Mouse (Mus musculus) heart, embryonic 15.5 days (tissue): ENCODE results near the gene H2-Q1. TPM values are rescaled to one million over a fixed set of nuclear protein-coding genes. Genes with fewer than 3 reads are reported as not detected.
"Not testable (repeated sequence)": the region's sequence is repeated elsewhere in the genome, so short reads cannot be mapped to it uniquely, and the experiment has no call there.

Experiments used
- ATAC-seq: fragments of 200-750 bp; cut with Nextera tagmentation; replicated peaks from 2 replicates; pipeline ENCODE4 v1.8.0; 2017; ENCODE audit warnings: low read depth, moderate TSS enrichment; ENCODE audit not compliant: insufficient number of reproducible peaks, insufficient read depth, low FRiP score
- H3K27ac ChIP-seq: fragments of 300-500 bp; sonication (generic); 2 replicates; pipeline ENCODE4 v1.5.1; 2015; ENCODE audit warnings: mild to moderate bottlenecking, inconsistent platforms
- H3K27me3 ChIP-seq: fragments of 300-500 bp; sonication (generic); 2 replicates; pipeline ENCODE4 v1.6.1; 2015; ENCODE audit warnings: inconsistent platforms
- H3K36me3 ChIP-seq: fragments of 300-500 bp; sonication (generic); 2 replicates; pipeline ENCODE4 v1.6.1; 2015; ENCODE audit warnings: mild to moderate bottlenecking, inconsistent platforms
- H3K4me1 ChIP-seq: fragments of 300-500 bp; sonication (generic); replicated peaks from 2 replicates; pipeline ENCODE4 v1.6.1; 2015; ENCODE audit warnings: inconsistent platforms
- H3K4me2 ChIP-seq: fragments of 300-500 bp; sonication (generic); 2 replicates; pipeline ENCODE4 v1.6.1; 2015; ENCODE audit warnings: inconsistent platforms, mild to moderate bottlenecking, moderate library complexity
- H3K4me3 ChIP-seq: fragments of 300-500 bp; sonication (generic); 2 replicates; pipeline ENCODE4 v1.5.1; 2015; ENCODE audit warnings: mild to moderate bottlenecking, inconsistent platforms
- H3K9ac ChIP-seq: fragments of 300-500 bp; sonication (generic); 2 replicates; pipeline ENCODE4 v1.6.1; 2015; ENCODE audit warnings: mild to moderate bottlenecking, inconsistent platforms
- H3K9me3 ChIP-seq: fragments of 300-500 bp; sonication (generic); replicated peaks from 2 replicates; pipeline ENCODE4 v1.6.1; 2016; ENCODE audit warnings: inconsistent platforms
- WGBS: fragments of 180-500 bp; shearing (Covaris S2); methylation state at CpG from one replicate; pipeline ENCODE4 v1.1.7; 2015; ENCODE audit warnings: mixed read lengths; 5-methylcytosine and 5-hydroxymethylcytosine counted together
- polyA plus RNA-seq: library from polyadenylated mRNA; unstranded; fragments of >200 nt; fragmentation: Nextera tagmentation; extraction: Ambion mirVana; gene quantifications from 2 replicates; pipeline ENCODE4 v1.2.1, GENCODE M21; 2015

H2-Q1 gene
- polyA plus RNA-seq: 0.06 and 0.09 TPM in 2 replicates

DNA sequence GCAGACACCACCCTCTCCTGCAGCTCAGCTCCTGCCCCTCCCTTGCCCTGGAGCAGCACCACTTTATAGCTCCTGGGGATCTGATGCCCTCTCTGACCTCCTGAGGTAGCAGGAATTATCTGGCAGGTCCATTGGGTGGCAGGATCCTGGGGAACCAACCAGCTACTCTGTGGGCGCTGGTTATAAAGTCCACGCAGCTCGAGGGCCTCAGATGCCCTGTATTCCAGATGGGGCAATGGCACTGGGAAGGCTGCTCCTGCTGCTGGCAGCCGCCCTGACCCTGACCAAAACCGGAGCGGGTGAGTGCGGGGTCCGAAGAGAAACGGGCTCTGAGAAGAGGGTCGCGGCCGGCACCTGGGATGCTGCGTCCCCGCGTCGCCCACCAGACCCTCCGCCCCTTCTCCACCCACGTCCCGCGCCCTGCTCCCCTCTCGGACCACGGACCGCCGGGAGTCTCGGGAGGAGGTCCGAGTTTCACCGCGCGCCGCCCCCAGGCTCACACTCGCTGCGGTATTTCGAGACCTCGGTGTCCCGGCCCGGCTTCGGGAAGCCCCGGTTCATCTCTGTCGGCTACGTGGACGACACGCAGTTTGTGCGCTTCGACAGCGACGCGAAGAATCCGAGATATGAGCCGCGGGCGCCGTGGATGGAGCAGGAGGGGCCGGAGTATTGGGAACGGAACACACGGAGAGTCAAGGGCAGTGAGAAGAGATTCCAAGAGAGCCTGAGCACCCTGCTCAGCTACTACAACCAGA, at the start of gene H2-Q1:
H2-Q1 (plus strand) TSS at position 79 of the 755 bp plus-strand sequence.
- H3K27me3 ChIP-seq: peaks cover 52% of the 10 kb centered on the region
- H3K36me3 ChIP-seq: no peaks in the 10 kb centered on the region
- peak within 1 kb of the TSS; percentile 85 for H3K4me2 ChIP-seq
- peaks cover 10% of the 10 kb centered on the region for H3K4me1 ChIP-seq
- peak within 1 kb of the TSS; percentile 25; the same call in 1 of the 2 replicates for H3K9ac ChIP-seq
- ATAC-seq: no peak
- no peak within 1 kb of the TSS for H3K27ac ChIP-seq
- H3K4me3 ChIP-seq: peak within 1 kb of the TSS; percentile 51
- 2% methylated on average over 50 of the region's 55 CpGs for WGBS
- H3K9me3 ChIP-seq: no peaks in the 10 kb centered on the region

DNA sequence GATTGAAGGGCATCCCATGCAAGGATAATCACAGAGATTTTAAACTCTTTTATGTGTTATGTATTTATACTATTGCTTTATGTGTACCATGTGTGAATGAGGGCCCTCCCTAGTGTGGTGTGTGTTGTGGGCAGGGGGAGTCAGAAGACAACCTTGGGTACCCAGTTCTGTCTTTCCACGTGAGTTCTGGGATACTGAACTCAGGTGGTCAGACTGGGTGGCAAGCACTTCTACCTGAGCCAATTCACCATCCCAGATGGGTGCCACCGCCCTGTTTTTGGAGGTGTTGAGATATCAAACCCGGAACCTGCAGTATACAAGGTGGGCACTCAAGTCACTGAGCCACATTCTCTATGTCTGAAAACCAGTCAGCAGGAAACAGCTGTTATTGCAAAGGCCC, 48.0 kb upstream of the H2-Q1 start:
- H3K4me2 ChIP-seq: no peak overlapping the region

DNA sequence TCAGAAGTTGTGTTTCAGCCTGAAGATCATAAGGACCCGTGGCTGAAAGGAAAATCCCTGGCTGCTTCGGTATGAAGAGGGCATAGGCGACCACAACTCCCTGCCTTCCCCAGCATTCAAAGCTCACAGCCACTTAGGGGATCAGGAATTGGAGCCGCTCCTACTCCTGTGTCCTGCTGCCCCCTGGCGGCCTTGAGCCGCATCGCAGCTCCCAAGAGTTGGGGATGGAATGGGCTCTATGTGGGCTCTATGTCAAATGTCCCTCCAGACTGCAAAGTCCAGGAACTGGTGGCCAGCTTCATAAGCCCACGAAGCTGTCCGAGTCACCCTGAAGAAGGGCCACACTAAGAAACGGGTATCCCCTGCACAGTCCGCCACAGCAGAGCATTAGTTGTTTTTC, 45.4 kb upstream of the H2-Q1 start:
- 6% methylated on average over 11 of the region's 11 CpGs for WGBS
- no peaks in the 10 kb centered on the region for H3K36me3 ChIP-seq
- peaks cover 32% of the 10 kb centered on the region for H3K27me3 ChIP-seq
- no peak overlapping the region for H3K27ac ChIP-seq
- no peak overlapping the region for H3K9ac ChIP-seq
- H3K4me2 ChIP-seq: no peak overlapping the region
- no peaks in the 10 kb centered on the region for H3K9me3 ChIP-seq
- no peak overlapping the region for H3K4me3 ChIP-seq
- H3K4me1 ChIP-seq: no peaks in the 10 kb centered on the region
- ATAC-seq: no peak; the same call in 1 of the 2 replicates

More for the DNA sequence above, 48.0 kb upstream of the H2-Q1 start:
- H3K27me3 ChIP-seq: peaks cover 32% of the 10 kb centered on the region
- no peaks in the 10 kb centered on the region for H3K4me1 ChIP-seq
- no peak overlapping the region for H3K9ac ChIP-seq
- H3K27ac ChIP-seq: no peak overlapping the region
- WGBS: 66% methylated on average over 3 of the region's 3 CpGs
- no peaks in the 10 kb centered on the region for H3K36me3 ChIP-seq
- no peaks in the 10 kb centered on the region for H3K9me3 ChIP-seq
- no peak for ATAC-seq
- no peak overlapping the region for H3K4me3 ChIP-seq

DNA sequence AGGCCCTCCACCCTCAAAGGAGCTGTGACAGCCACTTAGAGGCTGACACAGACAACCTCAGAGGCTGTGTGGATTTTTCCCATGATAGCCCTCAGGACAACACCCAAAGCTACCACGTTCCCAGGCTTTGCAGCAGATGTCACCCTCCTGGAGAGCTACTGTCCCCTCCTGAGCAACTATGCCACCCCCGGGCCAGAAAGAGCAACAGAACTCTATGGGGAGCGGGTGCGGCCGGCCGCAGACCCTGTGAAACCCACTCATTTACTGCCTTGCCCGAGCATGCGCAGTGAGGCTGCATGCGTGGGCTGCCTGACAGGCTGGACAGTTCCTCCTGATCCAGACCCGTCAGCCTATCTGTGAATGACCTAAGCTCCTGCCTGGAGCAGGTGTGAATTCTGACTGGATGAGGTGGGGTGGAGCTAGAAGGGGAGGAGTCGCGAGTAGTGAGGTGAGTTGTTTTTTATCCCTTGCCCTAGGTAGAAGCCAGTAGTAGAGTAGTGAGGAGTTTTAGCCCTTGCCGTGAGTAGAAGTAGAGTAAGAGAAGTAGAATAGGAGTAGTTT, 43.8 kb upstream of the H2-Q1 start:
- Histone ChIP-seq H3K36me3 (no peaks in the 10 kb centered on the region), H3K4me3 (no peak overlapping the region), H3K4me1 (no peaks in the 10 kb centered on the region), H3K9me3 (no peaks in the 10 kb centered on the region), H3K4me2 (no peak overlapping the region), H3K27me3 (peaks cover 32% of the 10 kb centered on the region), H3K9ac (no peak overlapping the region), H3K27ac (no peak overlapping the region)
- ATAC-seq: no peak
- 18% methylated on average over 13 of the region's 13 CpGs for WGBS

DNA sequence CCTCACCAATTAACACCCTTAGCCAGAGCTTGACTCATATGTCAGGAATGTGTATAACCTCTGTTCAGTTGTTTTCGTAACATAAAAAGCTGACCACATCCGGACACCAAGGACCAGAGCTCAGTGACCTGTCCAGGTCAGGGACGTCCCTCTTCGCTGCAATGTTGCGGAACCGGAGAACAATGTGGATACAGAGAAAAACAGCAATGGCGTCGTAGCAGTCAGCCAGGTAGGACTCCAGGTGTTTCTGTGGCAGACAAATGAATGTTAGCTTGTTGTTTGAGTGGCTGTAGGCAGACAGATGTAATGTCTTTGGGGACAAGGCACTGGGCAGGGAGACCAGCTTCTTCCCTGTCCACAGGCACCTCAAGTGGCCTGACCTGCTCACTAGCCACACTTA, 42.2 kb upstream of the H2-Q1 start:
- WGBS: 81% methylated on average over 8 of the region's 8 CpGs
- peaks cover 32% of the 10 kb centered on the region for H3K27me3 ChIP-seq
- H3K9ac ChIP-seq: no peak overlapping the region
- no peak overlapping the region for H3K4me3 ChIP-seq
- H3K4me2 ChIP-seq: no peak overlapping the region
- H3K4me1 ChIP-seq: no peaks in the 10 kb centered on the region
- no peaks in the 10 kb centered on the region for H3K36me3 ChIP-seq
- no peak for ATAC-seq
- H3K9me3 ChIP-seq: no peaks in the 10 kb centered on the region
- no peak overlapping the region for H3K27ac ChIP-seq

DNA sequence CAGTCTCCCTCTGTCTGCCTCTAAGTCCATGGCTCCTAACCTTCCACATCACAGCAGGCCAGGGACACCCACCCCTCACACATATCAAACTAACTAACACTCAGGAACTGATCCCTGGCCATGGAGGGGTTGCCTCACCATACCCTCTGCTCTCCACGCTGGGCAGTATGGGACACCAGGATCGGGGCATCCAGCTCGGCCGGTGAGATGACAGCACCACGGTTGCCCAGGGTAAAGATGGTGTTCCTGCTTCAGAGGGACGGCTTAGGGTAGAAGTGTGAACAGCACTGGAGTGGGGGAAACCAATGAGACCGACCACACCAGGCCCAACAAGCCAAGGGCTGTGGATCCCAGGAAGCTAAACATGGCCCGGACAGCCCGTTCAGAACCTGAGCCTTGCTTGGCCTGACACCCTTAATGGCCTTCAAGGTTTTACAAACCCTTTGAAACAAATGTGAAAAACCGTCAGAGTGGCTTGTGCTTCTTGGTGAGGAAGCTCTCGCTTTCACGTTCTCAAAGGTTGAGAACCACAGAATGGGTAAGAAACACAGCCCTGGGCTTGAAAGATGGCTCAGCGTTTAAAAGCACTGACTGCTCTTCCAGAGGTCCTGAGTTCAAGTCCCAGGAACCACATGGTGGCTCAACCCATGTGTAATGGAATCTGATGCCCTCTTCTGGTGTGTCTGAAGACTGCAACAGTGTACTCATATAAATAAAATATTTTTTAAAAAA, 41.1 kb upstream of the H2-Q1 start:
- Histone ChIP-seq H3K27me3 (peaks cover 32% of the 10 kb centered on the region), H3K4me3 (no peak overlapping the region), H3K27ac (no peak overlapping the region), H3K36me3 (no peaks in the 10 kb centered on the region), H3K9ac (no peak overlapping the region), H3K4me1 (no peaks in the 10 kb centered on the region), H3K4me2 (no peak overlapping the region), H3K9me3 (no peaks in the 10 kb centered on the region)
- no peak for ATAC-seq
- 79% methylated on average over 13 of the region's 13 CpGs for WGBS

DNA sequence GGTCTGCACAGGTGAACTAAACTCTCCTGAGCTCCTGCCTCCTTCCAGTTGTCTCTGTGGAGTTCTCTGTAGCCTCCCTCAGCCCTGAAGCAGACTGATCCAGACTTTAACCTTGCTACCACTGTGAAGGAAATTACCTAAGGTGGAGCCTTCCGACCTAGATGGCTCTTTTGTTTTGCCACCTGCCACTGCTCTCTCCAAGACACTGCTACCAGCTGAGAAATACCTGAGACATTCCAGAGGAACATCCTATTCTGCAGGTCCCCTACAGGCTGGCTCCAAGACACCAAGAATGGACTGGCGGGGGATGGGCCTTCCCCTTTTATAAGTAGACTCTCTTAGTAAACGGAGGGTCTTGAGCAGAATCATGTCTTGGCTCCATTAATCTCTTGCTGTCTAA, 39.9 kb upstream of the H2-Q1 start:
- H3K4me3 ChIP-seq: no peak overlapping the region
- no peaks in the 10 kb centered on the region for H3K4me1 ChIP-seq
- H3K27me3 ChIP-seq: peaks cover 28% of the 10 kb centered on the region
- no peak overlapping the region for H3K4me2 ChIP-seq
- H3K36me3 ChIP-seq: no peaks in the 10 kb centered on the region
- no peaks in the 10 kb centered on the region for H3K9me3 ChIP-seq
- H3K9ac ChIP-seq: no peak overlapping the region
- H3K27ac ChIP-seq: no peak overlapping the region
- 69% methylated on average over 3 of the region's 3 CpGs for WGBS
- no peak for ATAC-seq

DNA sequence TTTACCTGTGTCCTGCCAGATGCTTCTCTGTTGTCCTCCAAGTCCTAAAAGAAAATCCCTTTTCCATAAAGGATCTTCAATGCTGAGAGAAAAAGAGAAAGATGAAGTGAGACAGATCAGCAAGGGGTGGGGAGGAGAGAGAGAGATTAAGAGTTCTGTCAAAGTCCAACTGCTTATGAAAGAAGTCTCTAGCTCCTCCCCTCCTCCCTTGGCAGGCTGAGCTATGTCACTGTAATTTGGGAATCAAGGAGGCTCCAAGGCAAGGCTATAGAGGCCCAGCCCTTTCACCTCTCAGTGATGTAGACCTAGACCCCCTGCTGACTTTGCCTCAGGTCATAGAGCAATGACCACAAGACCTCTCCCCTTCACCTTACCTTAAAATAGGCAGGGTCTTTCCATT, 34.8 kb upstream of the H2-Q1 start:
- Histone ChIP-seq H3K4me2 (no peak overlapping the region), H3K27ac (no peak overlapping the region), H3K9ac (no peak overlapping the region), H3K27me3 (peaks cover 12% of the 10 kb centered on the region; the same call in 1 of the 2 replicates), H3K4me1 (no peaks in the 10 kb centered on the region), H3K9me3 (no peaks in the 10 kb centered on the region), H3K4me3 (no peak overlapping the region), H3K36me3 (no peaks in the 10 kb centered on the region)
- ATAC-seq: no peak

DNA sequence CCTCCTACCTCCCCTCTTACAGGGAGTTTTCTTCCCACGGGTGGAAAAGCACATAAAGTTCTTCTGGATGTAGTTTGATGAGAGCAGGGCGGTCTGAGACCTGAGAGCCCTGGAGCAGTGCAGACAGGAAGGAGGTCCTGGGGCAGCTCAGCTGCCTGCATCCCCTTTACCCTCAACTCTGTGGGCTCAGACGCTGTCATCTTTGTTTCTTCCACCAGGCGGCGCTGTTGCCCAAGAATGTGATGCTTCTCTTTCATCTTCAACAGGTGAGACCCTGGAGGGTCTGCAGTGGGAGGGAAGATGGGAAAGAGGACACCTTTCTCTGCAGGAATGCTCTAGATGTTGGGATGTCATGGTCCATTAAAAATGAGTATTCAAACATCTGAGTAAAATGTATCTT, 24.4 kb upstream of the H2-Q1 start:
- WGBS: 7% methylated on average over 5 of the region's 5 CpGs
- H3K9ac ChIP-seq, H3K4me2 ChIP-seq, H3K36me3 ChIP-seq, H3K4me3 ChIP-seq, H3K27ac ChIP-seq, H3K9me3 ChIP-seq, ATAC-seq, H3K4me1 ChIP-seq: not testable (repeated sequence)
- H3K27me3 ChIP-seq: peaks cover 12% of the 10 kb centered on the region; the same call in 1 of the 2 replicates

DNA sequence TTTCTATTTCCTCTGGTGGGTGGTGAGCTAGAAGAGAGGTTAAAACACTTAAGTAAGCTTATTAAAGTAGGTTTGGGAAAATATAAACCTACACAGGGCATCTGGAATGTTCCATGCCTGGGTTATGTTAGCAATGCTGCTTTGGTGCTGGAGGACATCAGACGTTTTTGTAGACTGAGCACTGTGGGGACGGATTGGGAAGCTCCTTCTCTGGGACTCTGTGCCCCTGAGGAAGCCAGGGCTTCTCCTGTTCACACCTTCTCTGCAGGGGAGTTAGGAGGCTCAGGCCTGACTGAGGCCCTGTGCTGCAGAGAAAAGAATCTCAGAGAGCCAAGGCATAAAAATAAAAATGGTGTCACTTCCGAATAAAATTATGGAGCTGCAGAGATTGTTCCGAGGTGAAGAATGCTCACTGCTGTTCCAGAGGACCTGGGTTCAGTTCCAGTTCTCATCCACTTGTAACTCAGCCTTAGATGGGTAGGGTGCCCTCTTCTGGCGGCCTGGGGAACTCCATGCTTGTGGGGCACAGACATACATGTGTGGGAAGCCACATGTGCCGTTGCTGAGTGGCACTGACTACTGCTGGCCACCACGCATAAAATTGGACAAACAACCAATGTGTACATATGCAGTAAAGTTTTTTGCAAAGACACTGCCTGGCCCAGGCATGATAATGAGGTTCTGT, 19.8 kb upstream of the H2-Q1 start:
- H3K27me3 ChIP-seq, H3K4me1 ChIP-seq, H3K9me3 ChIP-seq, H3K36me3 ChIP-seq, H3K9ac ChIP-seq, H3K4me3 ChIP-seq, ATAC-seq, H3K27ac ChIP-seq, H3K4me2 ChIP-seq: not testable (repeated sequence)
- 85% methylated on average over 7 of the region's 7 CpGs for WGBS

DNA sequence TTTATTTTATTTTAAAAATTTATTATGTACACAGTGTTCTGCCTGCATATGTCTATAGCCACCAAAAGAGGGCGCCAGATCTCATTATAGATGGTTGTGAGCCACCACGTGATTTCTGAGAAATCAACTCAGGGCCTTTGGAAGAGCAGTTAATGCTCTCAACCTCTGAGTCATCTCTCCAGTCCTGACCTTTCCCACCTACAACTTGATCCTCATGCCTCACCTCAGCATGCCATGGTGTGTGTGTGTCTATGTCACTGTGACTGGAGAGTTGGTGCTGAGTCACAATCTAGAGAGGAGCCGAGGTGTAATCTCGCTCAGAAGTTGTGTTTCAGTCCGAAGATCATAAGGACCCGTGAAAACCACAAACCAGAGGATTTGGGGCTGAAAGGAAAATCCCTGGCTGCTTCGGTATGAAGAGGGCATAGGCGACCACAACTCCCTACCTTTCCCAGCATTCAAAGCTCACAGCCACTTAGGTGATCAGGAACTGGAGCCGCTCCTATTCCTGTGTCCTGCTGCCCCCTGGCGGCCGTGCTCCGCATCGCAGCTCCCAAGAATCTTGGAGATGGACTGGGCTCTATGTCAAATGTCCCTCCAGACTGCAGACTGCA, 18.5 kb upstream of the H2-Q1 start:
- peaks cover 8% of the 10 kb centered on the region for H3K27me3 ChIP-seq
- no peak overlapping the region for H3K4me2 ChIP-seq
- ATAC-seq: no peak
- H3K36me3 ChIP-seq: no peaks in the 10 kb centered on the region
- H3K4me1 ChIP-seq: no peaks in the 10 kb centered on the region
- WGBS: 24% methylated on average over 13 of the region's 13 CpGs
- no peak overlapping the region for H3K4me3 ChIP-seq
- H3K9ac ChIP-seq: no peak overlapping the region
- no peak overlapping the region for H3K27ac ChIP-seq
- H3K9me3 ChIP-seq: no peaks in the 10 kb centered on the region
